Mouse (Mus musculus) adrenal gland, postnatal 36 days (tissue): ENCODE measurements around the gene Gm13271. TPM values are rescaled to one million over a fixed set of nuclear protein-coding genes. Genes with fewer than 3 reads are reported as not detected.
"Not testable (repeated sequence)": the region's sequence is repeated elsewhere in the genome, so short reads cannot be mapped to it uniquely, and the experiment has no call there.

ENCODE experiments used
- DNase-seq, 2 experiments: peaks; one replicate each; pipeline ENCODE4 v3.0.0; 2021; ENCODE audit warnings: mixed read lengths in 1 of 2
- long read RNA-seq, 2 experiments: library from polyadenylated mRNA; stranded (forward); transcript quantifications; one replicate each; pipeline ENCODE4 v2.0.0; 2021; ENCODE audit warnings: borderline sequencing depth in 2 of 2
- total RNA-seq, 2 experiments: library from RNA; stranded (reverse); gene quantifications; 2 replicates each; pipeline ENCODE4 v1.2.3; 2021

The Gm13271 gene
- not detected for total RNA-seq
- long read RNA-seq, experiment 1 = 0 reads
- long read RNA-seq, experiment 2 = 0 reads

DNA sequence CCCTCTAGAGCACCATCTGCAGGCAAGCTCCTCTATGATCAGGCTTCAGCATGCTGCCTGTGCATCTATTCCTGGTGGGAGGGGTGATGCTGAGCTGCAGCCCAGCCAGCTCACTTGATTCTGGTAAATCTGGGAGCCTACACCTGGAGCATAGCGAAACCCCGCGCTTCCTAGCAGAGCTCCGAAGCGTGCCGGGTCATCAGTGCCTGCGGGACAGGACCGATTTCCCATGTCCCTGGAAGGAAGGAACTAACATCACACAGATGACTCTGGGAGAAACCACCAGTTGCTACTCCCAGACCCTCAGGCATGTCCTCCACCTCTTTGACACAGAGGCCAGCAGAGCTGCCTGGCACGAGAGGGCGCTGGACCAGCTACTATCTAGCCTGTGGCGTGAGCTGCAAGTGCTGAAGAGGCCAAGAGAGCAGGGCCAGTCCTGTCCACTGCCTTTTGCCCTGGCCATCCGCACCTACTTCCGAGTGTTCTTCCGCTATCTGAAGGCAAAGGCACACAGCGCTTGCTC lies at the start of gene Gm13271:
TSS of gene Gm13271 (plus strand) at position 51 of the 523 bp plus-strand sequence.
- DNase-seq = peak; percentile 12 to 32

DNA sequence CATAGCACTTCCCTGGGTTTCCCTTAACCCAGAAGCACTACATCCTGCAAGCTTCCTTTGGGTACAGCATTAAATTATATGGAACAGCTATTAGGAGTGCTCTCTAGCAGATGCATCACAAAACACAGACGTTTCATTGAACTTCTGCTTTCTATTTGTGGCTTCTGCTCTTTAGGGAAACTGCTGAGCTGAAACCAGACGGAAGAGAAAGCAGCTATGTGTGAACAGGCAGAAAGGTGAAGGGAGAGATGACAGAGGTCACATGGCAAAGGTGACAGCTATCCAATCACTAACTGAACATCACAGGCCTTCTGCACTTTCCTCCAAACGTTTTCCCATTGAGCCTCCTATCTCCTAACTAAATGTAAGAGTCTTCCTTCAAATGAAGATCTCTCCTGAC lies 48.7 kb upstream of the Gm13271 start:
- DNase-seq = no peak

DNA sequence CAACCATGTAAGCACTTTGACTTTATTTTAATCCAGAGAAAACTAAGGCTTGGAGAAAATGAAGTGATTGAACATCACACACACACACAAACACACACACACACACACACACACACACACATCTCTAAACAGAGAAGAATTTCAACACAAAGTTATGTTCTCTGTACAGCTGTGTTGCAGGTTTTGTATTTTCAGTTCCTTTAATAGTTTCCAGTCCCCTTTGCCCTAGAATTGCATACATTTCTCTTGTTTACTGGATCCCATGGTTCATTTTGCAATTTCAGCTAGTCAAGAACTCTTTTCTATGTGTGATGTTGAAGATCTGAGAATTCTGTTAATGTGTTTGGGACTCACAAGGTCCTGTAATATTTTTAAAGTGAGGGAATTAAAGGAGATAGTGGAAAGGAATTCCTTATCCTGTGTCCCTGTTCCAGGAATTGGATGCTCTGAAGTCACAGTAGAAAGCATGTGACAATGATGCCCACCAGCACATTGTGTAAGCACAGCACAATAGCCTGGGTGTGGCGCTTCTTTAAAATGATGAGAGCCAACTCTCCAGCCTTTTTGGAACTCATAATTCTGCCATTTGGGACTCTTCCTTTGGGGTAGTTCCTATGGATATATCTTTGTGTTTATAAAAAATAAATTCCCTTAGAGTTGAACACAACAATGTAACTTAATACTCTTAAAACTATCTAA lies 47.4 kb upstream of the Gm13271 start:
- no peak for DNase-seq

DNA sequence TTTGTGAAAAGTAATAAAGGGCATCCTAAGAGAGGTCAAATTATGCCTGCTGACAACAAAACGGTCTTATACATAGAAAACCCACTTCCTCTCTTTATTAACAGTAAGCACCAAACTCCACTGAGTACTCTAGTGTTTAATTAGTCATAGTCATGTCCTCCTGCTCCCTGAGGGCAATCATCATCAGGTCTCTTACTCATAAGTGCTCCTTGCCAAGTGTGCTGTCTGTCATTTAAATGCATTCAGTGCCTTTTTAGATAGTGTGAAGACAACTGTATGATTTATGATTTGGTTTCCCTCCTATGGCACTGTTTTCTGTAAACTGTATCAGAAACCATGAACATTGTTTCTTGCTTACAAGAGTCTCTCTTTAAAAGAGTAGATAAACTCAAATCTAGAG lies 40.4 kb upstream of the Gm13271 start:
- peak; percentile 4 to 18 for DNase-seq

DNA sequence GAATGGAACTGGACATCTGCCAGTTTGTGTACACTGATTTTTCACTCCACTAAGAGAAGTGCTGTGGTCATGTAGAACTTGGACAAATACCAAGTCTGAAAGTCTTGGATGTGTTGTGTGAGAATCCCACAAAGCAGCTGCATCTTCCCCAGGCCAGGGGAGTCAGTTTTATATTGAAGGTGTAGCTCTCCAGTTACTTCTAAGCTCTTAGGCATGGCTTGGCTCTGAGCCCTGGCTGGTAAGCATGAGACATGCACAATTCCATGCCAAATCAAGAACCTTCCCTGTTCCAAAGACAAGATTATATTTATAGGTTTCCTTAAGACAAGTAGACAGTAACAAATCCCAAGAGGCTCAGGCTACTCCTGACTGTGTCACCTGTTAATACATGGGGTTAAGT lies 39.6 kb upstream of the Gm13271 start:
- DNase-seq = peak; percentile 41 to 56

DNA sequence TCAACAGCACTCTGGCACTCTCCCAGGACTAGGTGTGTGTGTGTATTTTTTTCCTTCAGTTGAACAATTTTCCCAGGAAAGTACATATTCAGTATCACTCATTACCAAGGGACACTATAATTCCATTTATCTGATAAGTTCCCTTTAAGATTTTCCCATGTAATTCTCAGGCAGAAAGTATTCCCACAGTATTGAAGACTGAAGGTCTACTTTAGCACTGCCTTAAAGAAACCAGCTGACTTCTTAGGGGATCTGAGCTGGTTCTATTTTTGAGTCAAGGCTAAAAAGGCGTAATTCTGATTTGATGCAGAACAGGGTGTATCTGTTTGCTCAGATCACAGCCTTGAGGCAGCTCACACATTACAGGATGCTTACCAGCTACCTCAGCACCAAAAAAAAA lies 36.0 kb upstream of the Gm13271 start:
- no peak for DNase-seq

DNA sequence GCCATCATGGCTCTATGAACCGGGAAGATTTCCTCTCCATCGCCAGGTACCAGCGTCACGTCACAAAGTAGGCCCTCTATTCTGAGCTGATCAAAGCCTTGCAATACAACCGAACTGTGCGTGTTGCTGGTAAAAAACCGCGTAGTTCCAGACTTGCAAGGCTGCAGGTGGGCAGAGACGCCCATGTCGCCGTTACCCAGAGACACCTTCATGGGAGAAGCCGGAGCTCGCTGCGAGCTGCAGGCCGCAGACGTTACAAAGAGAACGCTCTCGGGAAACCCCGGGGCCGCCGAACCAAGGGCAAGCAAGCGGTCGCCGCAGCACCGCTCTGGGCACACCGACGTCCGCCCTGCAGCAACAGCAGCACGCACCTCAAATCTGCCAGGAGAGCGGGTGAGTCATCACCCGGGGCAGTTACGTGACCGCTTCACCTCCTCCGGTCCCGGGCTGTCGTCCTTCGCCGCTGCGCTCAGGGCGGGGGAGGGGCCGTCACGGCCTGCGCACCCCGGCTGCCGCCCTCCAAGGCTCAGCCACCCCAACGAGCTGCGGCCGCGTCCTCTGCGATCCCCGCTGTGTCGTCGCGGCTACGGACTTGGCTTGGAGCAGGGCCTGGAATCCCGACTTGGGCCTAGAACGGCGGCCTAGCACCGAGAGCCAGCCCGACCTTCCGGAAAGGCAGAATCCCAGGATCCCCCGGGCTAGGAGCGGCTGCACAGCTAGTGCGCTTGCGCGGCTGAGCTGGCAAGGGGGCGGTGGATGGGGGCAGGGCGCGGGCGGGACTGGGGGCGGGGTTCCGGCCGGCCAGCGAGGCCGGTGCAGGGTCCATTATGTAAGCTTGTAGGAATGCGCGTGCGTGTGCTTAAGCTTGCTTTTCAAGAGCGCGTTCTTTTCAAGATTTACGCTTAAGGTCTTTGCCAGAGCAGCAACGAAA lies 32.6 kb upstream of the Gm13271 start, which contains the start of the genes Gm26566 and Klhl9:
TSS of gene Gm26566 (plus strand) at position 15 of the 931 bp plus-strand sequence.
TSS of gene Klhl9 (minus strand) at position 675 of the 931 bp plus-strand sequence.
- DNase-seq = peak; percentile 94 to 96

DNA sequence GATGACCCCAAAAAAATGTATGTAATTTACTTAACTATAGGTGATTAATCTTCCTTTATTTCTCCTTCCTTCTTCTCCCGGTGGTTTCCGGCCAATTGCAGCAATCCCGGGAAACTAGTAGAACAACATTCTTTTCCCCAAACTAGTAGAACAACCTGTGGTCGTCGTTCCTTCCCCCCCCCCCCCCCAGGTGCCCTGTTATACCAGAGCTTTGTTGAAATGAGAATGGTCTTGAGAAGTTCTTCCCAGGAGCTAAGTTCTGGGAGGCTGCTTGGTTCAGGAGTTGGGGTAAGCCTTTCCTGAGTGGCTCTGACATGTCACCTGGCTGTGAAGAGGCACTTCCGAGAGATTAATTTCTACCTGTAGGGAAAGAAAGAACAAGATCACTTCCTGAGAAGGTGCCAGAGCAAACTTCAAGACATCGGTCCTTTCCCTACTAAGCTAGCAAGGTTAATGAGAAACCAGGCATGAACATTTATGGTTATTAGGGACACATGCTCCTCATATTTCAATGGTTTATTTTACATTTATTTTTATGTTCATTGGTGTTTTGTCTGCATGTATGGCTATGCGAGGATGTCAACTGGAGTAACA lies 31.1 kb upstream of the Gm13271 start:
- DNase-seq = no peak

DNA sequence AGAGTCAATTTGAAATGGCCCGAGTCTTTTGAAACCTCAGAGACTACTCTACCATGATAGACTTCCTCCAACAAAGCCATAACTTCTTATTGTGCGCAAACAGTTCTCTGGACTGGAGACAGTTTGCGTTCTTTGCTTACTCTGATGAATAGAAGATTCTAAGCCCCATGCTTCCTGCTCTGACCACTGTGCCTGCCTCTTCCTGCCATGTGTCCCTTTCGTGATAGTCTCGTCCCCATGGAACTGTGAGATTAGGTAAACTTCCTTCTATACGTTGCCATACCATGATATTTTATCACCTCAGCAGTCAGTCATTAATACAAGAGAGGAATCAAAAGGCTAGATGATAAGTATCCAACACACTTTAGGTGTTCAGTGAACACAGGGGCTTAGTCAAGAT lies 27.9 kb upstream of the Gm13271 start:
- no peak for DNase-seq

DNA sequence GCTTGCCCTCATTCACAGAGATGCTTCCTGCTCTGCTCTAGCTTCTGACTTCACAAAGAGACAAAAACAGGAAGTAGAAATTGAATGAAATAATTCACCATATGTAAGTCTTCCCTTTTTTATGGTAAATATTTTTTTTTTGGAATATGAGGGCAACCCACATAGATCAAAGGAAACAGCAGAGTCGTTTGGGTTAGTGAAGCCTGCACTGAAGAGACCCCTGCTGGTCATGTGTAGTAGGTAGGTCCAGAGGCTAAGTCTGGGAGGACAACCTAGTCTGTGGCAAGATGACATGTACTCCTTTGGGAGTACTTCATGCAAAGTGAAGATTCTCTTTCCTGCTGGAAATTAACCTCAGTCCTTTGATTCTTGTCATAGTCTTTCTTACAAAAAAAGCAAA lies 27.3 kb upstream of the Gm13271 start:
- DNase-seq = peak; percentile 30 to 65

DNA sequence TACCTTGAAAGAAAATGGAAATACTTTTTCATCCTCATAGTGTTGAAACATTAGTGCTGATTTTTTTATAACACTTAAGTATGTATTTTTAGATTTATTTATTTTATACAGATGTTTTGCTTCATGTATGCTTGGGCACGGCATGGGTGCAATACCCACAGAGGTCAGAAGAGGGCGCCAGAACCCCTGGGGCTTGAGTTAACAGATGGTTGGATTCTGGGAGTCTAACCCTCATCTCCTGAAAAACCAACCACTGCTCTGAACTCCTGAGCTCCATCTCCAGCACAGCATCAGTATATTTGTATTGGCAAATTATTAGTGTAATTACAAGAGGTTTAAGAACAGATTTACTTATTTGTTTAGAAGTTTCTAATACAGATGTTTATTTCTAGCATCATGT lies 16.2 kb upstream of the Gm13271 start:
- peak; percentile 74 to 78 for DNase-seq

DNA sequence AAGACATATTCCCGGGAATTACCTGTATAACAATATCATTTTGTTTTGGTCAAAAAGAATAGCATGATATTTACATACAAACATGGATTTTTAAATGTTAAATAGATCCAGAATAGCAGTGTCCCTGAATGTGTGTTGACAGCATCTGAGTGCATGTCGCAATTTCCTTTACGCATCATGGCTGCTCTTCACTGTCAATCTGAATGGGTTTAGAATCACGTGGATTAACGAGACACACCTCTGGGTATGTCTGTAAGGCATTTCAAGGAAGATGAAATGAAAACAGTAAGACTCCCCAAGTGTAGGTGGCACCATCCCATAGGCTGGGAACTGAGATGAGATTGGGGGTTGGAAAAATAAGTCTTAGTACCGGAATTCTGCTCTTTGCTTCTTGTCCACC lies 15.6 kb upstream of the Gm13271 start:
- DNase-seq = no peak

DNA sequence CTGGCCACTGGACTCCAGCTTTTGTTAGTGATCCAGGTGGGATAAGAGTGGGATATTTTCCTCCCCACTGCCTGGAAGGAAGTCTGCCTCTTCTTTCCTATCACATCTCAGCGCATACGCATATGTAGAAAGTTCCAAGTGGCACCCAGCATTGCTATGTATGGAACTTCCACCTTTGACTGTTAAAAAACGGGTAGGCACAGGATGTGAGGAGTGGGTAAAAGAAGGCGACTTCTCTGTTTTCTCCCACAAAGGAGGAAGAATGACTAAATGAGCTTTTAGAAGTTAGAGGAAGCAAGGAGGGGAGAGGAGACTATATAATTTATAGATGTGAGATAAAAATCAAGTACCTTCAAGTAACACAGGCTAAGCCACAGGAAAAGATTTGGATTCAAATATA lies 13.2 kb upstream of the Gm13271 start:
- DNase-seq = no peak

DNA sequence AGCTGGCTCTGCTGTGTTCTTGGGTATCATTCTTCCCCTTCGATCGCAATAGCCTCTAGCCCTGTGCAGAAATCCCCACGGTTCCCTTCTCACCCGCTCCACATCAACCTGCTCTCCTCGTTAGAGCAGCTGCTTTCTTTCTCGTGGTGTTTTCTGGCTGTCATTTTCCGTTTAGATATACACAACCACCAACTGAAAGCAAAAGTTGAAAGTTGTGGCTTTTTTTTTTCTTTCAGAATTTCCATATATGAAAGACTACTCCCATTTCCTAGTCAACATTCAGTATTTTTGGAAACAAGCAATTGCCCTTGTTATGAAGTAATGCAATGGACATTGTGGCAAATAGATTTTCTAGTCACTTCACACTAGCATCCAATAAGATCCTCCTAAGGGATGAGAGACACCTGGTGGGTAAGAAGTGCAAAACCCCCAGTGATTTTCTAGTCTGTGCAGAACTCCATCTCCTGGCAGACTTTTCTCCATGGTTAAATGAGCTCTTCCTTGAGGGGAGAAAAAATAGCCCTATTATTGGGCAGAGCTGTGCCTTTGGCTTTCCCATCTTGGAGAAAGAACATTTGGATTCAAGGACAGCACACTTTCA lies 11.8 kb upstream of the Gm13271 start:
- no peak for DNase-seq

DNA sequence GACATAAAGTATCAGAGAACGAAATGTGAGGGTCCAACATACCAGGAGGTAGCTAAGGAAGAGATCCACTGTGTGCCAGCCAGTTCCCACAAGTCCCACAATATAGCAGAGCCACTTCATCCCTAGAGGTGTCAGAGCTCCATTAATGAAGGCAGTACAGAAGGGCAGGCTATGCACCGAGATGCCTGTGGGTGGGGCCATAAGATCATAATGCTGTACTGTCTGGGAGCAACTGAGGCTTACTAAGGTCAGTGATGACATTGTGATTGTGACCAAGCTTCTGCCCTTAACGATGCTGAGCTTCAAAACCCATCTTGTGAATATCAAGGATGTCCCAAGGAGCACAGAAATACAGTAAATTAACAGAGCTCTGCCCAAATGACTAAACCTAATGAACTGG lies 10.5 kb upstream of the Gm13271 start:
- no peak for DNase-seq

DNA sequence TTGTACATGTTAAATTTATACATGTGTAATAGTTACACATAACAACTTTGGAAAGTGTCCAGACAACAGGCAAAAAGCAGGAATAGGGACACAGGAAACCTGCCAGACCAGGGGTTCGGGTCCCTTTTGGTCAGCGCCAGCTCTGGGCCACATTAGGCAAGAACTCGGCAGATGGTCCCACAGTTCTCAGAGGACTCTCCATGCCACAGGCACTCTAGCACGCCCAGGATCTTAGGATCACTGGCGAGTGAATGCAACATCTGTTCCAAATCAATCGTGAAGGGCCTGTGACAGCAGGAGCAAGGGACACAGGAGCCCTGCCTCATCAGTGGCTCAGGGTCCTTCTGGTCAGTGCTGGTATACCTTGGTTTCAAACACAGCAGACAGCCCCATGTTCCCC lies 4.7 kb upstream of the Gm13271 start:
- no peak for DNase-seq

DNA sequence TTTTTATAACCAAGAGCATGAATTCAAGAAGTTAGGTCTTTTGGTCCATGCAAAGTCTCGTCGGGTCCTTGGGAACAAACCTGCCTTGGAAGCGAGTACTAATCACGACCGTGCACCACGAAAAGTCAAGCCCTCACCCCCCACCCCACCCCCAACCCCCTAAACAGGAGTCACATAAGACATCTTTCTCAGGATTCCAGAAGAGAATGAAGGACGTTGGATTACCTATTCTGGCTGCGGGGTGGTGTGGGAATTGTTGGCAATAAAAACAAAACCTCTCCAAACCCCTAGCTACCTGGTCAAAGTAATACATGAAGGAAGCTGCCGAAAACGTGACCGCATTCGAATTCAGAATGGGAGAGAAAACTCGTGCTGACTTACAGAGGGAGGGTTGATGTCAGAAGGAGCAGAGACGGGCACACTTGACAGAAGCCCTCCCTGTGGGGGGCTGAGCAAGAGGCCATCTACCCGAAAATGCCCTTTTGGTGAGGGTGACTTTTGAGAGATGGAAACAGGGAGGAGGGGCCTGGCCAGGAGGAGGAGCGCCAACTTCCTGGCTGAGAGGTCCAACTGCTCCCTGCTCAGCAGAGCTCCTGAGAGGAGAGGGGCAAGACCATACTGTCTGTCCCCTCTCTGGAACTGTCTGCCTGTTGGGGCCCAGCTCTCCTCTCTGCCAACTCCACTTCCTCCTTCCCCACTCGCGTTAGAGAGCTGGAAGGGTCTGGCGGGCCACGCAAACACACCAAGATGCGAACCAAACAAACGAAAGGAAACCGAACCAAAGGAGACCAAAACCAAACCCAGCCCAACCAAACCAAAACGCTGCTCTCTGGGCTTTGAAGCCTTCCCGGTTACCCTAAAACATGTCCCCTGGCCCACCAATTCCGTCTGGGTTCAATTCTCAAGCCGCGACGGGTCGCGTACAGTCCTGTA lies 2.2 kb downstream of the Gm13271 start:
- peak in 1 of 2 experiments; percentile 9 for DNase-seq

DNA sequence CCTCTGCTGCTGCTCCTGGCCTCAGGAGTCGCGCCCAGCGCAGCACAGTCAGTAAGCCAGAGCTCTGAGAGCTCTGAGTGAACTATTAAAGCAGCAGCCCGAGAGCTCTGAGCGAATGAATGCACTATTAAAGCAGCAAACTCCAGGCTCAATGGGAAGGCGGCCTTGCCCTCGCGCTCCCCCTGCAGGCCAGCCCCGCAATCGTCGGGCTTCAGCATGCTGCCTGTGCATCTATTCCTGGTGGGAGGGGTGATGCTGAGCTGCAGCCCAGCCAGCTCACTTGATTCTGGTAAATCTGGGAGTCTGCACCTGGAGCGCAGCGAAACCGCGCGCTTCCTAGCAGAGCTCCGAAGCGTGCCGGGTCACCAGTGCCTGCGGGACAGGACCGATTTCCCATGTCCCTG lies 3.0 kb downstream of the Gm13271 start:
- DNase-seq = peak; percentile 82

DNA sequence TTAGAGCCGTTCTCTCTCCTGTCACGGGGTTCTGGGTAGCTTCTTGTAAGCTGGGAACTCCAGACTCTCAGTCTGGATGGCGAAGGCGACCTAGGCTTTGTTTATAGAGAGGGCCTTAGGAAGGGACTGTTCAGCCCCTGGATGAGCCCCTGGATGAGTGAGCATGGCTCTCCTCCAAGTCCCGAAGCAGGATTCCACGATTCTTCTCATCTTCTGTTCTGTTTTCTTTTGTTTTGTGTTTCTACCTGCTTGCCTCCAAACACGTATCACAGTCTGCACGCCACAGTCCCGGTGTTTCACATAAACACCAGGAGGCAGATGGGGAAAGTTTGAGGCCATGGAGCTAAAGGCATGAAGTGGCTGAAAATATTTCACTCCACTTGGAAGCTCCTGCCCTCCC lies 4.1 kb downstream of the Gm13271 start:
- DNase-seq = not testable (repeated sequence)

DNA sequence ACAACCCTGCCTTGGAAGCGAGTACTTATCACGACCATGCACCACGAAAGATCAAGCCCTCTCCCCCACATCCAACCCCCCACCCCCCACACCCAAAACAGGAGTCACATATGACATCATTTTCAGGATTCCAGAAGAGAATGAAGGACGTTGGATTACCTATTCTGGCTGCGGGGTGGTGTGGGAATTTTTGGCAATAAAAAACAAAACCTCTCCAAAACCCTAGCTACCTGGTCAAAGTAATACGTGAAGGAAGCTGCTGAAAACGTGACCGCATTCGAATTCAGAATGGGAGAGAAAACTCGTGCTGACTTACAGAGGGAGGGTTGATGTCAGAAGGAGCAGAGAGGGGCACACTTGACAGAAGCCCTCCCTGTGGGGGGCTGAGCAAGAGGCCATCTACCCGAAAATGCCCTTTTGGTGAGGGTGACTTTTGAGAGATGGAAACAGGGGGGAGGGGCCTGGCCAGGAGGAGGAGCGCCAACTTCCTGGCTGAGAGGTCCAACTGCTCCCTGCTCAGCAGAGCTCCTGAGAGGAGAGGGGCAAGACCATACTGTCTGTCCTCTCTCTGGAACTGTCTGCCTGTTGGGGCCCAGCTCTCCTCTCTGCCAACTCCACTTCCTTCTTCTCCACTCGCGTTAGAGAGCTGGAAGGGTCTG lies 5.1 kb downstream of the Gm13271 start, which contains the start of gene Gm13283:
TSS of gene Gm13283 (plus strand) at position 510 of the 659 bp plus-strand sequence.
- peak; percentile 28 to 59 for DNase-seq
